Mouse (Mus musculus): ENCODE results near the gene Brd2. TPM values are rescaled to one million over a fixed set of nuclear protein-coding genes. Genes with fewer than 3 reads are reported as not detected.

The Brd2 gene
- polyA plus RNA-seq, 1 experiment from 2014 or later, result 95.9 TPM

- ATAC-seq (replicated peaks; ENCODE audit: insufficient number of reproducible peaks, low FRiP score, low TSS enrichment, low read depth) (no peak), DNase-seq (ENCODE audit: low spot score) (no peak)
- WGBS, result 58% methylated on average over 10 of the region's 10 CpGs
- Histone ChIP-seq H3K4me2 (ENCODE audit: low read depth, low read length) (no peak overlapping the region), H3K36me3 (replicated peaks; ENCODE audit: control insufficient read depth, insufficient read depth, low read depth, low read length) (no peaks in the 10 kb centered on the region), H3K27ac (replicated peaks; ENCODE audit: low read depth, low read length) (no peak overlapping the region), H3K9ac (replicated peaks; ENCODE audit: low read length) (no peak overlapping the region), H3K4me3 (ENCODE audit: low read depth, low read length) (no peak overlapping the region), H3K27me3 (ENCODE audit: control insufficient read depth, insufficient read depth, low read length) (no peaks in the 10 kb centered on the region), H3K9me3 (replicated peaks; ENCODE audit: control insufficient read depth, low read length) (no peaks in the 10 kb centered on the region), H3K4me1 (ENCODE audit: control insufficient read depth, insufficient read depth, low read length) (no peaks in the 10 kb centered on the region)
Observed at GRCm38 (mm10) chr17:34098709-34099479, 23.5 kb downstream of the Brd2 start.

- Histone ChIP-seq H3K36me3 (replicated peaks; ENCODE audit: control insufficient read depth, insufficient read depth, low read depth, low read length) (no peaks in the 10 kb centered on the region), H3K27me3 (ENCODE audit: control insufficient read depth, insufficient read depth, low read length) (no peaks in the 10 kb centered on the region), H3K9ac (replicated peaks; ENCODE audit: low read length) (no peak overlapping the region), H3K4me2 (ENCODE audit: low read depth, low read length) (no peak overlapping the region), H3K27ac (replicated peaks; ENCODE audit: low read depth, low read length) (no peak overlapping the region), H3K4me3 (ENCODE audit: low read depth, low read length) (no peak overlapping the region), H3K9me3 (replicated peaks; ENCODE audit: control insufficient read depth, low read length) (no peaks in the 10 kb centered on the region), H3K4me1 (ENCODE audit: control insufficient read depth, insufficient read depth, low read length) (no peaks in the 10 kb centered on the region)
- 64% methylated on average over 5 of the region's 5 CpGs for WGBS
- no peak for ATAC-seq (replicated peaks; ENCODE audit: insufficient number of reproducible peaks, low FRiP score, low TSS enrichment, low read depth)
- DNase-seq (ENCODE audit: low spot score), result no peak
Observed at GRCm38 (mm10) chr17:34097272-34097671, 25.2 kb downstream of the Brd2 start.

DNA sequence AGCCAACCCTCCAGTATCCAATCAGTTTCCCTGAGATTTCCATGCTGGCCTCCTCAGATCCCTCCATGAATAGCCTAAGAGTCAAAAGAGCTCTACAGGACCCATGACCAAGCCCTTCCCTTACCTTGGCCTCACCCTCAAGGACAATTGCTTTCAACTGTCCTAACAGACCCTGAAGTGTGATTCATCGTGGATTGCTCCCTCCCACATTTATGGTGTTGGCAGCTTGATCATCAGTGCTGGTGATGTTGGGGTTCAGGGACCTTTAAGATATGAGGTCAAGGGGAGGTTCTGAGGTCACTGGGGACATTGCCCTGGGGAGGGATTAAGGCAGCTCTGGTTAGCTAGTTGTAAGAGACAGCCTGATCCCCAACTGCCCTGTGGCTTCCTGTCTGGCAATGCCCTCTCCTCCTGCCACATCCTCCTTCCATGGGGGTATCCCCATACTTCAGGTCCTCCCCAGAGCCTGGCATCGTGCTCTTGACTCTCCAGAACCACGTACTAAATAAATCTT is 25.9 kb downstream of the Brd2 start:
- DNase-seq (ENCODE audit: low spot score) (no peak), ATAC-seq (replicated peaks; ENCODE audit: insufficient number of reproducible peaks, low FRiP score, low TSS enrichment, low read depth) (no peak)
- no peaks in the 10 kb centered on the region for H3K36me3 ChIP-seq (replicated peaks; ENCODE audit: control insufficient read depth, insufficient read depth, low read depth, low read length)
- H3K27ac ChIP-seq (replicated peaks; ENCODE audit: low read depth, low read length), result no peak overlapping the region
- no peak overlapping the region for H3K4me3 ChIP-seq (ENCODE audit: low read depth, low read length)
- H3K9me3 ChIP-seq (replicated peaks; ENCODE audit: control insufficient read depth, low read length), result no peaks in the 10 kb centered on the region
- no peaks in the 10 kb centered on the region for H3K27me3 ChIP-seq (ENCODE audit: control insufficient read depth, insufficient read depth, low read length)
- H3K4me1 ChIP-seq (ENCODE audit: control insufficient read depth, insufficient read depth, low read length), result no peaks in the 10 kb centered on the region
- H3K9ac ChIP-seq (replicated peaks; ENCODE audit: low read length), result no peak overlapping the region
- no peak overlapping the region for H3K4me2 ChIP-seq (ENCODE audit: low read depth, low read length)
- 79% methylated on average over 3 of the region's 3 CpGs for WGBS

DNA sequence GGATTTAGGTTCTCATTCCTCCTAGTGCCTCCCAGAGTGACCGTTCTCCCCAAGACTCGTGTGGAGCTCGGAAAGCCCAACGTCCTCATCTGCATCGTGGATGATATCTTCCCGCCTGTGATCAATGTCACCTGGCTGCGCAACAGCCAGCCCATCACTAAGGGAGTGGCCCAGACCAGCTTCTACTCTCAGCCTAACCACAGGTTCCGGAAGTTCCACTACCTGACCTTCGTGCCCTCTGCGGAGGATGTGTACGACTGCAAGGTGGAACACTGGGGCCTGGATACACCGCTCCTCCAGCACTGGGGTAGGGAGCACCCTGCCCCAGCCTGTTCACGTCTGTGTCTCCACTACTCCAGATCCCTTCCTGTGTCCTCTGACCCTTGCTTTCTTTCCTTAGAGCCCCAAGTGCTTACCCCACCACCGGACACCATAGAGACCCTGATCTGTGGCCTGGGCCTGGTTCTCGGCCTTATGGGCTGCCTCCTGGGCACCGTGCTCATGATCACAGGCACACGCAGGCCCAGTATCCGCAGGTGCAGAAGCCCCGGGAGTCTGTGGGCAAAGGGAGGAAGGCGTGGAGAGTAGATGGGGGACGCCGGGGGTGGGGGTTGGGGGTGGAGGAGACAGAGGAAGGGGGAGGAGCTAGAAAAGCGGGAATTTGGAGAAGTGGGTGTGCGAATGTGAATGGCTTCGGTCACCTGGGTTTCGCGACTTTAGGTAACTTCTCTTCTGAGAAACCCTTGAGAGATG is 28.0 kb downstream of the Brd2 start:
- ATAC-seq (replicated peaks; ENCODE audit: insufficient number of reproducible peaks, low FRiP score, low TSS enrichment, low read depth), result no peak
- no peak overlapping the region for H3K4me2 ChIP-seq (ENCODE audit: low read depth, low read length)
- no peaks in the 10 kb centered on the region for H3K36me3 ChIP-seq (replicated peaks; ENCODE audit: control insufficient read depth, insufficient read depth, low read depth, low read length)
- no peaks in the 10 kb centered on the region for H3K9me3 ChIP-seq (replicated peaks; ENCODE audit: control insufficient read depth, low read length)
- no peak overlapping the region for H3K4me3 ChIP-seq (ENCODE audit: low read depth, low read length)
- no peaks in the 10 kb centered on the region for H3K4me1 ChIP-seq (ENCODE audit: control insufficient read depth, insufficient read depth, low read length)
- H3K27ac ChIP-seq (replicated peaks; ENCODE audit: low read depth, low read length), result no peak overlapping the region
- no peak overlapping the region for H3K9ac ChIP-seq (replicated peaks; ENCODE audit: low read length)
- no peak for DNase-seq (ENCODE audit: low spot score)
- 81% methylated on average over 27 of the region's 27 CpGs for WGBS
- H3K27me3 ChIP-seq (ENCODE audit: control insufficient read depth, insufficient read depth, low read length), result no peaks in the 10 kb centered on the region

DNA sequence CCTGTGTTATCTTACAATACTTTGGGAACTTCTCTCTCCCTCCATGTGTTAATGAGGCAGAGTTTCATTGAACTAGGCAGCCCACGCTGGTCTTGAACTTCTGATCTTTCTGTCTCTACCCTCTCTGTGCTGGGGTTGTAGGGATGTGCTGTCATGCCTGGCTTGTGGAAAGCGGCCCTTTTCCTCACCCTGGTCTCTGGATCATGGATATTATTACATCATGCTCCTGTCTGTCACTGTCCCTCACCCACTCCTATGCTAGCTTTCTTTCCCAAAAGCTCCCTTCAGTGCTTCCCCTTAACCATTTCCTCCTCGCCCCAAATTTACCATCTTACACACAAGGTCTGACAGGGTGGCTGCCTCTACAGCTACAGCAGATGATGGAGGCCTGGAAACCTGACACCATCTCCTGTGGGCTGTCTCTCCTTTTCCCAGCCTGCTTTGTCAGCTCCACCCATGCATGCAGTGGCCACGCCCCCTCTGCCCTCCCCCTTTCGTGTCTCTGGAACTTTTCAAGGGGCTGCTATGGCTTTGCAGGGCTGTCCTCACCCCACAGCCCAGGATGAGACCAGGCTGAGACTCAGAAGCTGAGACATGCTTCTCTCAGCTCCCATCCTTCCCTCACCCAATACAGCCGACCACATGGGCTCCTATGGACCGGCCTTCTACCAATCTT is 29.1 kb downstream of the Brd2 start:
- 32% methylated on average over 7 of the region's 7 CpGs for WGBS
- ATAC-seq (replicated peaks; ENCODE audit: insufficient number of reproducible peaks, low FRiP score, low TSS enrichment, low read depth) (peak; percentile 84), DNase-seq (ENCODE audit: low spot score) (peak; percentile 78)
- Histone ChIP-seq H3K9ac (replicated peaks; ENCODE audit: low read length) (no peak overlapping the region), H3K36me3 (replicated peaks; ENCODE audit: control insufficient read depth, insufficient read depth, low read depth, low read length) (no peaks in the 10 kb centered on the region), H3K27me3 (ENCODE audit: control insufficient read depth, insufficient read depth, low read length) (no peaks in the 10 kb centered on the region), H3K9me3 (replicated peaks; ENCODE audit: control insufficient read depth, low read length) (no peaks in the 10 kb centered on the region), H3K4me3 (ENCODE audit: low read depth, low read length) (no peak overlapping the region), H3K4me2 (ENCODE audit: low read depth, low read length) (no peak overlapping the region), H3K27ac (replicated peaks; ENCODE audit: low read depth, low read length) (no peak overlapping the region), H3K4me1 (ENCODE audit: control insufficient read depth, insufficient read depth, low read length) (no peaks in the 10 kb centered on the region)

- DNase-seq (ENCODE audit: low spot score) (no peak), ATAC-seq (replicated peaks; ENCODE audit: insufficient number of reproducible peaks, low FRiP score, low TSS enrichment, low read depth) (no peak)
- no peaks in the 10 kb centered on the region for H3K9me3 ChIP-seq (replicated peaks; ENCODE audit: control insufficient read depth, low read length)
- no peaks in the 10 kb centered on the region for H3K36me3 ChIP-seq (replicated peaks; ENCODE audit: control insufficient read depth, insufficient read depth, low read depth, low read length)
- 40% methylated on average over 11 of the region's 11 CpGs for WGBS
- H3K4me3 ChIP-seq (ENCODE audit: low read depth, low read length), result no peak within 1 kb of the TSS
- H3K4me1 ChIP-seq (ENCODE audit: control insufficient read depth, insufficient read depth, low read length), result no peaks in the 10 kb centered on the region
- no peak within 1 kb of the TSS for H3K9ac ChIP-seq (replicated peaks; ENCODE audit: low read length)
- H3K27me3 ChIP-seq (ENCODE audit: control insufficient read depth, insufficient read depth, low read length), result no peaks in the 10 kb centered on the region
- H3K27ac ChIP-seq (replicated peaks; ENCODE audit: low read depth, low read length), result no peak within 1 kb of the TSS
- no peak within 1 kb of the TSS for H3K4me2 ChIP-seq (ENCODE audit: low read depth, low read length)
Observed at GRCm38 (mm10) chr17:34092197-34092875, 30.1 kb downstream of the Brd2 start, which contains the start of gene H2-Oa. Gene H2-Oa (plus strand): TSS chr17:34092340.

GRCm38 (mm10) chr17:34090923-34091322 is 31.5 kb downstream of the Brd2 start:
- H3K9ac ChIP-seq (replicated peaks; ENCODE audit: low read length), result no peak overlapping the region
- WGBS, result 50% methylated on average over 7 of the region's 7 CpGs
- no peaks in the 10 kb centered on the region for H3K4me1 ChIP-seq (ENCODE audit: control insufficient read depth, insufficient read depth, low read length)
- no peak overlapping the region for H3K27ac ChIP-seq (replicated peaks; ENCODE audit: low read depth, low read length)
- ATAC-seq (replicated peaks; ENCODE audit: insufficient number of reproducible peaks, low FRiP score, low TSS enrichment, low read depth) (no peak), DNase-seq (ENCODE audit: low spot score) (peak; percentile 15)
- no peaks in the 10 kb centered on the region for H3K27me3 ChIP-seq (ENCODE audit: control insufficient read depth, insufficient read depth, low read length)
- no peaks in the 10 kb centered on the region for H3K36me3 ChIP-seq (replicated peaks; ENCODE audit: control insufficient read depth, insufficient read depth, low read depth, low read length)
- no peaks in the 10 kb centered on the region for H3K9me3 ChIP-seq (replicated peaks; ENCODE audit: control insufficient read depth, low read length)
- no peak overlapping the region for H3K4me2 ChIP-seq (ENCODE audit: low read depth, low read length)
- H3K4me3 ChIP-seq (ENCODE audit: low read depth, low read length), result no peak overlapping the region
